Mouse (Mus musculus): ENCODE data around the gene Dock7. TPM values are rescaled to one million over a fixed set of nuclear protein-coding genes. Genes with fewer than 3 reads are reported as not detected.

Dock7 gene
- polyA plus RNA-seq, 1 experiment from 2014 or later: 45.9 TPM

GRCm38 (mm10) chr4:98924071-98924905 lies 196.4 kb downstream of the Dock7 start:
- no peaks in the 10 kb centered on the region for H3K27me3 ChIP-seq
- no peaks in the 10 kb centered on the region; the same call in 1 of the 2 replicates for H3K36me3 ChIP-seq
- H3K27ac ChIP-seq: peak overlapping the region; percentile 100
- whole genome bisulfite sequencing: under 1% methylated on average over 55 of the region's 66 CpGs
- H3K4me2 ChIP-seq: peak overlapping the region; percentile 55
- peak overlapping the region; percentile 97 for H3K4me3 ChIP-seq
- peak overlapping the region; percentile 76 for H3K9ac ChIP-seq
- peaks cover 15% of the 10 kb centered on the region for H3K4me1 ChIP-seq
- ATAC-seq (ENCODE audit: insufficient number of reproducible peaks, low FRiP score, low TSS enrichment, low read depth): no peak; the same call in 1 of the 2 replicates
- no peaks in the 10 kb centered on the region for H3K9me3 ChIP-seq

- no peaks in the 10 kb centered on the region for H3K27me3 ChIP-seq
- peak within 1 kb of the TSS; percentile 97 for H3K4me3 ChIP-seq
- peak; percentile 42 for ATAC-seq (ENCODE audit: insufficient number of reproducible peaks, low FRiP score, low TSS enrichment, low read depth)
- H3K4me1 ChIP-seq: peaks cover 15% of the 10 kb centered on the region
- no peaks in the 10 kb centered on the region for H3K36me3 ChIP-seq
- H3K27ac ChIP-seq: peak within 1 kb of the TSS; percentile 100
- WGBS: under 1% methylated on average over 65 of the region's 67 CpGs
- no peaks in the 10 kb centered on the region for H3K9me3 ChIP-seq
- H3K4me2 ChIP-seq: peak within 1 kb of the TSS; percentile 67
- H3K9ac ChIP-seq: peak within 1 kb of the TSS; percentile 76
Observed at GRCm38 (mm10) chr4:98923568-98924070, 197.1 kb downstream of the Dock7 start, which contains the start of gene Usp1. Gene Usp1 (plus strand): TSS chr4:98923810.

- peak; percentile 98 for ATAC-seq (ENCODE audit: insufficient number of reproducible peaks, low FRiP score, low TSS enrichment, low read depth)
- no peaks in the 10 kb centered on the region for H3K36me3 ChIP-seq
Observed at GRCm38 (mm10) chr4:98922643-98923567, 197.8 kb downstream of the Dock7 start.

GRCm38 (mm10) chr4:98922061-98922642 lies 198.6 kb downstream of the Dock7 start:
- no peak for ATAC-seq (ENCODE audit: insufficient number of reproducible peaks, low FRiP score, low TSS enrichment, low read depth)
- Histone ChIP-seq H3K36me3 (no peaks in the 10 kb centered on the region), H3K4me3 (peak overlapping the region; percentile 97), H3K4me1 (peaks cover 15% of the 10 kb centered on the region), H3K4me2 (peak overlapping the region; percentile 67), H3K9ac (peak overlapping the region; percentile 66), H3K9me3 (no peaks in the 10 kb centered on the region), H3K27me3 (no peaks in the 10 kb centered on the region), H3K27ac (peak overlapping the region; percentile 98)
- WGBS: 13% methylated on average over 18 of the region's 18 CpGs

More at GRCm38 (mm10) chr4:98922643-98923567, 197.8 kb downstream of the Dock7 start:
- H3K9me3 ChIP-seq: no peaks in the 10 kb centered on the region
- peak overlapping the region; percentile 66 for H3K9ac ChIP-seq
- H3K27ac ChIP-seq: peak overlapping the region; percentile 100
- no peaks in the 10 kb centered on the region for H3K27me3 ChIP-seq
- H3K4me1 ChIP-seq: peaks cover 15% of the 10 kb centered on the region
- WGBS: under 1% methylated on average over 52 of the region's 53 CpGs
- H3K4me2 ChIP-seq: peak overlapping the region; percentile 67
- peak overlapping the region; percentile 97 for H3K4me3 ChIP-seq

DNA sequence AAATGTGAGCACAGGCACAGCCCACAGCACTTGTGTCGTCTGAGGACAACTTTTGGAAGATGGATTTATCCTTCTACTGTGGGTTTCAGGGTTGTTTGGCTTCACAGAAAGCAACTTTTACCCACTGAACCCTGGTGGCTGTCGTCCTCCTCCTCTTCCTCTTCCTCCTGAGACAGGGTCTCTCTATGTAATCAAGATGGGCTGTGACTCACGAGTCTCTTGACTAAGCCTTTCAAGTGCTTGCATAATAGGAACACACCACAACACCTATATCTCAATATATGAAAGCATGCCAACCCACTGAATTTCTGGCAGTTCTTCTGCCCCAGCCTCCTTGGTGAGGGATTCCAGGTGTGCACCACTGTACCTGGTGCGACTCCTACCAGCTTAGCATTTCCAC lies 199.8 kb downstream of the Dock7 start:
- no peaks in the 10 kb centered on the region for H3K27me3 ChIP-seq
- H3K4me2 ChIP-seq: no peak overlapping the region
- H3K27ac ChIP-seq: no peak overlapping the region
- no peak overlapping the region for H3K4me3 ChIP-seq
- peaks cover 13% of the 10 kb centered on the region for H3K4me1 ChIP-seq
- ATAC-seq (ENCODE audit: insufficient number of reproducible peaks, low FRiP score, low TSS enrichment, low read depth): no peak
- no peaks in the 10 kb centered on the region for H3K36me3 ChIP-seq
- no peaks in the 10 kb centered on the region for H3K9me3 ChIP-seq
- 93% methylated on average over 4 of the region's 4 CpGs for WGBS
- no peak overlapping the region for H3K9ac ChIP-seq

DNA sequence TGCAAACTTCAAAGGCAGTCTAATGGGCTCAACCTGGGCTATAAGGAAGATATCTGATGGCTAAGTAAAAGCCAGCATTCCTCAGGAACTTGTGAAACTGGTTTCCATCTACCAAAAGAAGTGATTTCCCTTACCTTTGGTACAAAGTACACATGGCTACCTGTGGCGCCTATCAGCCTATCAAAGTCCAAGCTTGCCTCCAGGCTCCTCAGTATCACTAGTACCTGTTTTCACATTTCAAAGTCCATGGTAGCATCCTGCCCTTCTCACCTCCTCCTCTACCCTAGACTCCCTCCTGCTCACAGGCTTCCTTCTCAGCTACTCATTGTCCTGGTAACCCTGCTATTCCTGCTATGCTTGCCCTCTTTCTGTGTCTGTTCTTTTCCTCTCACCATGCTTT lies 202.5 kb downstream of the Dock7 start:
- Histone ChIP-seq H3K4me3 (no peak overlapping the region), H3K27me3 (no peaks in the 10 kb centered on the region), H3K4me2 (no peak overlapping the region), H3K9ac (no peak overlapping the region), H3K9me3 (no peaks in the 10 kb centered on the region), H3K4me1 (peaks cover 4% of the 10 kb centered on the region; the same call in 1 of the 2 replicates), H3K27ac (no peak overlapping the region), H3K36me3 (no peaks in the 10 kb centered on the region)
- ATAC-seq (ENCODE audit: insufficient number of reproducible peaks, low FRiP score, low TSS enrichment, low read depth): no peak
- WGBS: 77% methylated on average over 1 of the region's 1 CpGs

DNA sequence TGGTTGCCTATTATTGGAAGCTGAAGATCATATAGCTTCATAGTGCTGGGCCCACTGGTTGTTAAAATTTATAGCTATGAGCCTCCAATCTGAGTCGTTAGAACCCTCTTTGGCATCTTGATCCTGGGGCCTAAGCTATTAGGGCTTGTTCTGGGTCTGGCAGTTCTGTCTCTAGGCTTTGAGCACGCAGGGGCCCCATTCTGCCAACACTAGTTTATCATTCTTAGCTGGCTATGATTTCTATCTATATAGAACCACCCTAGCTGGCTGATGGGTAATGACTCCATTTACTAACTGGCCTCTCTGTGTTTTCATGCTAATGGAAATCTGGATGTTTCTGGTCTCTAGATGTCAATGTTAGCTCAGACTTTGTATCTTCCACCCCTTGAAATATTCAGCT lies 203.0 kb downstream of the Dock7 start:
- peaks cover 4% of the 10 kb centered on the region; the same call in 1 of the 2 replicates for H3K4me1 ChIP-seq
- ATAC-seq (ENCODE audit: insufficient number of reproducible peaks, low FRiP score, low TSS enrichment, low read depth): no peak
- 32% methylated on average over 2 of the region's 2 CpGs for WGBS
- no peaks in the 10 kb centered on the region for H3K27me3 ChIP-seq
- H3K4me2 ChIP-seq: no peak overlapping the region
- no peak overlapping the region for H3K4me3 ChIP-seq
- H3K9ac ChIP-seq: no peak overlapping the region
- no peak overlapping the region for H3K27ac ChIP-seq
- no peaks in the 10 kb centered on the region for H3K9me3 ChIP-seq
- no peaks in the 10 kb centered on the region for H3K36me3 ChIP-seq

DNA sequence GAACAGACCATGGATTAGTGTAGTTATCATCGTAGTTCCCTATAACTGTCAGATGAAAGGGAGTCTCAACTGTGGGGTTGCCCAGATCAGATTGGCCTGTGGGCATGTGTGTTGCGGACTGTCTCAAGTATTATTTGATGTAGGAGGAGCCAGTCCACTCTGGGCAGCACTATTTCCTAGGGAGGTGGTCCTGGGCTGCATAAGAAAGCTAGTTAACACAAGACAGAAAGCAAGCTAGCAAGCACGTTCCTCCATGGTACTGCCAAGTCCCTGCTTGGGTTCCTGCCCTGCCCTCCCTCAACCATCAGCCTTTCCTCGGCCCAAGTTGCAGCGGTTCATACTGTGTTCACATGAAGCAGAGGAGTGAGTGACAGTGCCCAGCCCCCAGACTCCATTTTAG lies 210.5 kb downstream of the Dock7 start:
- Histone ChIP-seq H3K27ac (no peak overlapping the region), H3K4me1 (no peaks in the 10 kb centered on the region), H3K4me2 (no peak overlapping the region), H3K36me3 (no peaks in the 10 kb centered on the region), H3K4me3 (no peak overlapping the region), H3K9me3 (no peaks in the 10 kb centered on the region), H3K27me3 (no peaks in the 10 kb centered on the region), H3K9ac (no peak overlapping the region)
- 81% methylated on average over 5 of the region's 5 CpGs for WGBS
- no peak for ATAC-seq (ENCODE audit: insufficient number of reproducible peaks, low FRiP score, low TSS enrichment, low read depth)

GRCm38 (mm10) chr4:98887148-98887547 lies 233.6 kb downstream of the Dock7 start:
- Histone ChIP-seq H3K4me3 (no peak overlapping the region), H3K27me3 (no peaks in the 10 kb centered on the region), H3K27ac (no peak overlapping the region), H3K4me1 (no peaks in the 10 kb centered on the region), H3K9ac (no peak overlapping the region), H3K9me3 (no peaks in the 10 kb centered on the region), H3K36me3 (no peaks in the 10 kb centered on the region), H3K4me2 (no peak overlapping the region)
- no peak for ATAC-seq (ENCODE audit: insufficient number of reproducible peaks, low FRiP score, low TSS enrichment, low read depth)
- 16% methylated on average over 10 of the region's 10 CpGs for WGBS

All from limb, embryonic 15.5 days (tissue).